Mouse (Mus musculus) kidney, adult 2 months (tissue): ENCODE data around the gene Tmem231.

ENCODE experiments used
- CTCF ChIP-seq: fragments of 200-500 bp; conservative IDR thresholded peaks from 2 replicates; pipeline ENCODE4 v1.5.1; 2011; ENCODE audit warnings: low read depth, mild to moderate bottlenecking, control low read depth, low read length, moderate library complexity, mixed read lengths; ENCODE audit not compliant: insufficient read depth, insufficient read length
- POLR2A ChIP-seq: fragments of 200-500 bp; IDR thresholded peaks from one replicate; pipeline ENCODE4 v1.6.1; 2011; ENCODE audit warnings: low read depth, low read length, control low read depth

- TF ChIP-seq CTCF (no peak), POLR2A (no peak)
Observed at GRCm38 (mm10) chr8:111865857-111866256, 67.8 kb downstream of the Tmem231 start.
